Mouse (Mus musculus): ENCODE results near the gene Catip. TPM values are rescaled to one million over a fixed set of nuclear protein-coding genes. Genes with fewer than 3 reads are reported as not detected.
"Not testable (repeated sequence)": the region's sequence is repeated elsewhere in the genome, so short reads cannot be mapped to it uniquely, and the experiment has no call there.

The Catip gene
- polyA plus RNA-seq, 1 experiment from 2014 or later, result not detected

GRCm38 (mm10) chr1:74395290-74395689 is 33.4 kb downstream of the Catip start:
- no peak for ATAC-seq
- no peaks in the 10 kb centered on the region for H3K9me3 ChIP-seq (ENCODE audit: low read length)
- H3K36me3 ChIP-seq (replicated peaks; ENCODE audit: insufficient read depth, low read length), result peaks cover 21% of the 10 kb centered on the region
- H3K27ac ChIP-seq (ENCODE audit: low read depth), result peak overlapping the region; percentile 55; the same call in 1 of the 2 replicates
- WGBS (ENCODE audit: insufficient replicate concordance), result 86% methylated on average over 13 of the region's 13 CpGs
- no peak for DNase-seq
- TF ChIP-seq EP300 (IDR thresholded peaks at IDR 0.05; ENCODE audit: low read depth) (no peak), CTCF (IDR thresholded peaks at IDR 0.05; ENCODE audit: low read depth) (no peak)
- H3K9ac ChIP-seq (replicated peaks), result no peak overlapping the region
- peaks cover 42% of the 10 kb centered on the region for H3K4me1 ChIP-seq (ENCODE audit: insufficient read depth)
- H3K4me2 ChIP-seq (ENCODE audit: low read depth, low read length), result no peak overlapping the region
- no peaks in the 10 kb centered on the region for H3K27me3 ChIP-seq (ENCODE audit: insufficient read depth, low read length)
- no peak overlapping the region for H3K4me3 ChIP-seq (ENCODE audit: low read depth, low read length)

- Histone ChIP-seq H3K4me1 (ENCODE audit: insufficient read depth) (peaks cover 42% of the 10 kb centered on the region), H3K4me3 (ENCODE audit: low read depth, low read length) (peak overlapping the region; percentile 59), H3K4me2 (ENCODE audit: low read depth, low read length) (peak overlapping the region; percentile 85), H3K36me3 (replicated peaks; ENCODE audit: insufficient read depth, low read length) (peaks cover 21% of the 10 kb centered on the region), H3K27ac (ENCODE audit: low read depth) (peak overlapping the region; percentile 89), H3K9ac (replicated peaks) (peak overlapping the region; percentile 71)
- not testable (repeated sequence) for ATAC-seq; DNase-seq; H3K9me3 ChIP-seq (ENCODE audit: low read length); H3K27me3 ChIP-seq (ENCODE audit: insufficient read depth, low read length)
- WGBS (ENCODE audit: insufficient replicate concordance), result 8% methylated on average over 11 of the region's 12 CpGs
Measured at GRCm38 (mm10) chr1:74396456-74397222, 34.7 kb downstream of the Catip start.

- peak overlapping the region; percentile 71 for H3K9ac ChIP-seq (replicated peaks)
- peak overlapping the region; percentile 89 for H3K27ac ChIP-seq (ENCODE audit: low read depth)
- peak; percentile 99 for DNase-seq
- peak; percentile 92 for ATAC-seq
- peak overlapping the region; percentile 59 for H3K4me3 ChIP-seq (ENCODE audit: low read depth, low read length)
- peaks cover 21% of the 10 kb centered on the region for H3K36me3 ChIP-seq (replicated peaks; ENCODE audit: insufficient read depth, low read length)
- peak overlapping the region; percentile 85 for H3K4me2 ChIP-seq (ENCODE audit: low read depth, low read length)
- WGBS (ENCODE audit: insufficient replicate concordance), result 3% methylated on average over 41 of the region's 41 CpGs
- no peaks in the 10 kb centered on the region for H3K9me3 ChIP-seq (ENCODE audit: low read length)
- peaks cover 39% of the 10 kb centered on the region for H3K4me1 ChIP-seq (ENCODE audit: insufficient read depth)
- TF ChIP-seq CTCF (IDR thresholded peaks at IDR 0.05; ENCODE audit: low read depth) (peak; percentile 97), EP300 (IDR thresholded peaks at IDR 0.05; ENCODE audit: low read depth) (peak; percentile 84)
- no peaks in the 10 kb centered on the region for H3K27me3 ChIP-seq (ENCODE audit: insufficient read depth, low read length)
Measured at GRCm38 (mm10) chr1:74397268-74397918, 35.5 kb downstream of the Catip start.

GRCm38 (mm10) chr1:74397919-74398451 is 36.1 kb downstream of the Catip start:
- TF ChIP-seq EP300 (IDR thresholded peaks at IDR 0.05; ENCODE audit: low read depth), result no peak
- peak; percentile 80 for TF ChIP-seq CTCF (IDR thresholded peaks at IDR 0.05; ENCODE audit: low read depth)
- DNase-seq (peak; percentile 78), ATAC-seq (peak; percentile 5)
- H3K4me1 ChIP-seq (ENCODE audit: insufficient read depth), result peaks cover 35% of the 10 kb centered on the region
- no peaks in the 10 kb centered on the region for H3K27me3 ChIP-seq (ENCODE audit: insufficient read depth, low read length)
- peak overlapping the region; percentile 71 for H3K9ac ChIP-seq (replicated peaks)
- H3K4me3 ChIP-seq (ENCODE audit: low read depth, low read length), result peak overlapping the region; percentile 59
- H3K27ac ChIP-seq (ENCODE audit: low read depth), result peak overlapping the region; percentile 89
- no peaks in the 10 kb centered on the region for H3K9me3 ChIP-seq (ENCODE audit: low read length)
- peaks cover 21% of the 10 kb centered on the region for H3K36me3 ChIP-seq (replicated peaks; ENCODE audit: insufficient read depth, low read length)
- 3% methylated on average over 11 of the region's 11 CpGs for WGBS (ENCODE audit: insufficient replicate concordance)
- peak overlapping the region; percentile 85 for H3K4me2 ChIP-seq (ENCODE audit: low read depth, low read length)

GRCm38 (mm10) chr1:74400531-74400930 is 38.6 kb downstream of the Catip start:
- TF ChIP-seq CTCF (IDR thresholded peaks at IDR 0.05; ENCODE audit: low read depth), result no peak
- no peak for TF ChIP-seq EP300 (IDR thresholded peaks at IDR 0.05; ENCODE audit: low read depth)
- Histone ChIP-seq H3K27ac (ENCODE audit: low read depth) (no peak overlapping the region), H3K9me3 (ENCODE audit: low read length) (no peaks in the 10 kb centered on the region), H3K4me1 (ENCODE audit: insufficient read depth) (peaks cover 21% of the 10 kb centered on the region), H3K4me3 (ENCODE audit: low read depth, low read length) (no peak overlapping the region), H3K9ac (replicated peaks) (no peak overlapping the region), H3K36me3 (replicated peaks; ENCODE audit: insufficient read depth, low read length) (no peaks in the 10 kb centered on the region), H3K27me3 (ENCODE audit: insufficient read depth, low read length) (no peaks in the 10 kb centered on the region), H3K4me2 (ENCODE audit: low read depth, low read length) (no peak overlapping the region)
- DNase-seq (no peak), ATAC-seq (no peak)
- 65% methylated on average over 3 of the region's 3 CpGs for WGBS (ENCODE audit: insufficient replicate concordance)

- no peaks in the 10 kb centered on the region for H3K9me3 ChIP-seq (ENCODE audit: low read length)
- H3K9ac ChIP-seq (replicated peaks), result no peak overlapping the region
- no peaks in the 10 kb centered on the region for H3K27me3 ChIP-seq (ENCODE audit: insufficient read depth, low read length)
- no peaks in the 10 kb centered on the region for H3K36me3 ChIP-seq (replicated peaks; ENCODE audit: insufficient read depth, low read length)
- peak overlapping the region; percentile 47 for H3K4me2 ChIP-seq (ENCODE audit: low read depth, low read length)
- H3K4me1 ChIP-seq (ENCODE audit: insufficient read depth), result peaks cover 21% of the 10 kb centered on the region
- ATAC-seq (no peak), DNase-seq (no peak)
- WGBS (ENCODE audit: insufficient replicate concordance), result 40% methylated on average over 16 of the region's 16 CpGs
- no peak overlapping the region for H3K4me3 ChIP-seq (ENCODE audit: low read depth, low read length)
- TF ChIP-seq EP300 (IDR thresholded peaks at IDR 0.05; ENCODE audit: low read depth) (no peak), CTCF (IDR thresholded peaks at IDR 0.05; ENCODE audit: low read depth) (no peak)
- H3K27ac ChIP-seq (ENCODE audit: low read depth), result no peak overlapping the region
Measured at GRCm38 (mm10) chr1:74401015-74401702, 39.3 kb downstream of the Catip start.
